Mouse (Mus musculus): ENCODE measurements around the gene Sorcs3.

Gene Sorcs3

GRCm38 (mm10) chr19:48378006-48378540 lies 172.2 kb downstream of the Sorcs3 start:
- DNase-seq (ENCODE audit: low spot score in 2 of 2), result peak in 1 of 2 experiments; percentile 14

DNA sequence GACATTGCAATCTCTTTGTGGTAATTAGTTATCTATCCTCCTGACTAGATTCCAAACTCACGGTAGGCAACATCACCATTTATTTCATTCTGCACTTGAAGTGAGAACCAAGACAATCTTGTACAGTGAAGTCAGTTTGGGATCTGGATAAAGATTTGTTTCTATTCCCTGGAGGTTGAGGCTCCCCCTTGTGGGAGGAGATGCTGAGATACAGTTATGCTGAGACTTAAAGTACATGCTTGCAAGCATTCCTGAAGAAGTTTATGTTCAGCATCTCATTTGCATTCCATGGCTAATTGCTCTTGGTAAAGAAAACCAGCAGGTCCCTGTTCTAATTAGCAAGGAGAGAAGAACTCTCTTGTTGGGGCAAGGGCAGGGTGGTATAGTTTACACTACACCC lies 185.7 kb downstream of the Sorcs3 start:
- no peak for DNase-seq (ENCODE audit: low spot score in 2 of 2)

GRCm38 (mm10) chr19:48404774-48405495 lies 199.1 kb downstream of the Sorcs3 start:
- DNase-seq (ENCODE audit: low spot score in 2 of 2), result no peak

DNA sequence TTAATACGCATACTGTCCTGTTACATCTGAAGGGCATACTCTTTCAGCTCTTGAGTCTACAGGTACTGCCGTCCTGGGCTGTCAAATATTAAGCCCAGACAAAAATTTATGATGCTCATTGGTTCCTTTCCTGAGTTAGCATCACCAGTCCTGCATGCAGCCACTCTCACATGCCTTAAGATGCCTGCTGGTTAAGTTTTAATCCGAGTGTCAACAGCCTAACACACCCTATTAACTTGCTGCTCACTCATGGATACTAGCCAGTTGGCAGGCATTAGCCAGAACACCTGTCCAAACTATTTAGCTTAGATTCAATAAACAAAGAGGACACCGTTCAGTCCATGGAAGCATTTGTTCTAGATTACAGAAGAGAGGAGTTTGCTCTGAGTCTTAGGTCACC lies 202.4 kb downstream of the Sorcs3 start:
- DNase-seq (ENCODE audit: low spot score in 2 of 2), result no peak

DNA sequence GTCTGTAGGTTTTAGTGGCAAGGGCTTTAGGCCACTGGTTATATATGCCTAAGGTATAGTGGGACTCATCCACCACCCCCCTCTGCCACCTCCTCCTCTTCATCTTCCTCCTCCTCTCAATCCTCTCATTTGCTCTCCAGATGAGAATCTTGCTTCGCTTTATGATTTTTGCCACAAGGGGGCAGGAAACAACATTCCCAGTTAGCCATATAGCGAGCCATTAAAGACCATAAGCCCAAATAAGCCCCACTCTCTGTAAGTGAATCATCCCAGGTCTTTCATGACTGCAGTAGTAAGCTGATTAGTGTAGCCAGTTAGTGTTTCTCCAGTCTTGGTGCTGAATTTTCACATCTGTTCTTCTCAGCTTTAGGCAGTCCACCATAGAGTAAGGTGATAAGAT lies 205.5 kb downstream of the Sorcs3 start:
- DNase-seq (ENCODE audit: low spot score in 2 of 2), result no peak

GRCm38 (mm10) chr19:48413836-48414235 lies 208.0 kb downstream of the Sorcs3 start:
- DNase-seq (ENCODE audit: low spot score in 2 of 2), result no peak

- no peak for DNase-seq (ENCODE audit: low spot score in 2 of 2)
Observed at GRCm38 (mm10) chr19:48418356-48418755, 212.5 kb downstream of the Sorcs3 start.

DNA sequence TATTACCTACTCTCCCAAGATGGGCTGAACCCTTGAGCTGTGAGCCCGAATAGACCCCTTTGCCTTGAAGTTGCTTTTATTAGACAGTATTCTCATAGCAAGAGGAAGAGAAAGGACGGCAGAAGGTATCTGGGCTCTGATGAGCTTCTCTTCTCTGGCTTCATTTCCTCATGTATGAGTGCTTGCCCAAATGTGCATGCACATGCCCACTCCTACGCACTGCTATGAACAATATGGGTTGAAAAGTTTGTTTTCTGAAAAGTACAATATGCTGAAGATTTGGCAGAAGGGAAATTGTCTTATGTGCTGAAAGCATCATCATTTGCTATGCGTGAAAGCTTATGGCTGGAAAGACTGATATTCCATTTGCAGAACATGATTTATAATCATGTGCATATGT lies 223.4 kb downstream of the Sorcs3 start:
- DNase-seq (ENCODE audit: low spot score in 2 of 2), result no peak

DNA sequence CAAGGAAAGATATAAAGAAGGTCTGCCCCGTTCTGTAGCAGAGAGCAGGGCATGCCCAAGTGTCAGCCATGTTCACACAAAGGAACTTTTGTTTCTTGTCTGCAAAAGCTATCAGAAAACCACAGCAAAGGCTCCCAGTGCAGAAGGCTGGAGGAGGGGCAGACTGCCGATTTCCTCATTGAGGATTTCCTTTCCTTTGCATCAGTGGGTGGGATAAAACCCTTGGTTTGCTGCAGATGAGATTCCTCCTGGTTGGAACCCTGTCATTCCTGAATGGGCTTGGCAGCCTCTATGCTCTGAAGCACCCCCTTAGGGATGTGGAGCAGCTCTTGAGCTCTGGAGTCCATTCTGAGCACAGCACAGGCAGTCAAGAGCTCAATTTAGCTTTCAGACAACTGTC lies 223.9 kb downstream of the Sorcs3 start:
- DNase-seq (ENCODE audit: low spot score in 2 of 2), result no peak

GRCm38 (mm10) chr19:48430328-48430727 lies 224.5 kb downstream of the Sorcs3 start:
- DNase-seq (ENCODE audit: low spot score in 2 of 2), result no peak

GRCm38 (mm10) chr19:48438450-48438849 lies 232.6 kb downstream of the Sorcs3 start:
- DNase-seq (ENCODE audit: low spot score in 2 of 2), result no peak

GRCm38 (mm10) chr19:48461141-48461540 lies 255.3 kb downstream of the Sorcs3 start:
- DNase-seq (ENCODE audit: low spot score in 2 of 2), result no peak

GRCm38 (mm10) chr19:48462426-48462825 lies 256.6 kb downstream of the Sorcs3 start:
- no peak for DNase-seq (ENCODE audit: low spot score in 2 of 2)

GRCm38 (mm10) chr19:48463494-48463893 lies 257.7 kb downstream of the Sorcs3 start:
- no peak for DNase-seq (ENCODE audit: low spot score in 2 of 2)

DNA sequence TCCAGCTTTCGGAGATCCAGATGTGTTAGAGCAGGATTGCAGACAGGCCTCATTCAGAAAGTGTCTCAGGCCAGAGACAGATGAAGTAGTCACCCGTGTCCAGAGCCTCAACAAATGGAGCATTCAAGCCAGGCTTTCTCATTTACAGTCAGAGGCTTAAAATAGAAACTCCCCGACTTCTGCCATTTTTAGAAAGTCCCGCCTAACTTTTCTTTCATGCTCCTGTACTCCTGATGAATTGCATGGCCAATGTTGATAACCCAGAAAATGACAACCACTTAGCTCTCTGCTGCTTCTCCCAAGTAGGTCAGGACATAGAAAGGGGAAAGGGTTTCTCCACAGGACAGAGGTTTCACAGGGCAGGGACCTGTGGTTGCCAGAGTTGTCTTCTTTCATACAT lies 261.6 kb downstream of the Sorcs3 start:
- DNase-seq (ENCODE audit: low spot score in 2 of 2), result no peak

DNA sequence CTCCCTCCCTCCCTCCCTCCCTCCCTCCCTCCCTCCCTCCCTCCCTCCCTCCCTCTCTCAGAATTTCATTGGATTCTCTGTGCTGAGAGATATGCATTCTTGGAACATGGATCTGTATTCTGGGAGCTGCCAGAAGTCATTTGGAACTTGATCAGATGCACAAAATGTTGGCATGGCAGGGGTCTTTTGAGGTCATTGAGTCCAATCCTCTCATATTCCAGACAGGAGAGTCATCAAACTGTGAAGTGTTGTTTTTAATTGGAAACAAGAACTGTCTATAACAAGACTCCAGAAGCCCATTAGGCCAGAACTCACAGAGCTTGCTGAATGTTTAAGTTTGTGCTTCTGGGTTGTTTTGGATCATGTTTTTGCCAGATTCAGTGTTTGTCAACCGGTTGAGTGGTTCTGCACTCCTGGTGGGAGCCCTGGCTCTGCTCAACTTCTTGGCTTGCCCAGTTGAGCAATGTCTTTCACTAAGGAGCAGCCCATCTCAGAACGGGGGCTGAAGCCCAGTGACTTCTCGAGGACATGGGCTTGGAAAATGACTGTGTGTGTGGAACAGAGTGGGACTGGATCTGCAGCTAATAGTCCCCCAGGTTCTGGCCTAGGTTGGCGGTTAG lies 264.1 kb downstream of the Sorcs3 start:
- DNase-seq (ENCODE audit: low spot score in 2 of 2), result no peak

DNA sequence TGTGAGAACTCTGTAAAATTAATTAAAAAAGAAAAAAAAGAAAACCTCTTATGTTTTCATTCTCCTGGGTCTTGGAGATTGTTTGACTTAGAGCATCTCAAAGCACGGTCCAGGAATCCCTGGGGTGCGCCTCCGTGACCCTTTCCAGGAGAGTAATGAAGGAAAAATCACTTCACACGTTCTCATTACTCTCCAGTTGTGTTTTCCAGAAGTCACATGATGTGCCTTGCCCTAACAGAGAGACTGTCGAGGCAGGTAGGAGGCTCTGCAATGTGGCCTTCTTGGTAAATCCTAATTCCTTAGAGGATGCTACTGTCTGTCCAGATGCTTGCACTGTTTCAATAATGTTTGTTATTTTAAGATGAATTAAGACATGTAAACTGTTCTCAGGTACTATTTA lies 266.1 kb downstream of the Sorcs3 start:
- no peak for DNase-seq (ENCODE audit: low spot score in 2 of 2)

GRCm38 (mm10) chr19:48475784-48476410 lies 270.1 kb downstream of the Sorcs3 start:
- DNase-seq (ENCODE audit: low spot score in 2 of 2), result no peak

DNA sequence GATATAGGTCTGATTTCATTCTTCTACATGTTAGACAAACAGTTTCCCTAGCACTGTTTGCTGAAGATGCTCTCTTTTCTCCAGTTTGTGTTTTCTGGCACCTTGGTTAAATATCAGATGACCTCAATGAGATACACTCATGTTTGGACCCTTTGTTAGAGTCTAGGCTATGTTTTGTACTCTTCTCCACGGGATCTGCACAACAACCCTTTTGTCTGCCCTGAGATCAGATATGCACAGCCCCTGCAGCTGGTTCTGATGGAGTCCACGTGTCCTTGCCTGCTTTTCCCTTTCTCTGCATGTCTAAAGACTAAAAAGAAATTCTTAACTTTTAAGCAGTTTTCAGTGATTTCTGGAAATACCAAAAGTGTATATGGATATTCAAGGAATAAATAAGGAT lies 273.0 kb downstream of the Sorcs3 start:
- DNase-seq (ENCODE audit: low spot score in 2 of 2), result no peak

DNA sequence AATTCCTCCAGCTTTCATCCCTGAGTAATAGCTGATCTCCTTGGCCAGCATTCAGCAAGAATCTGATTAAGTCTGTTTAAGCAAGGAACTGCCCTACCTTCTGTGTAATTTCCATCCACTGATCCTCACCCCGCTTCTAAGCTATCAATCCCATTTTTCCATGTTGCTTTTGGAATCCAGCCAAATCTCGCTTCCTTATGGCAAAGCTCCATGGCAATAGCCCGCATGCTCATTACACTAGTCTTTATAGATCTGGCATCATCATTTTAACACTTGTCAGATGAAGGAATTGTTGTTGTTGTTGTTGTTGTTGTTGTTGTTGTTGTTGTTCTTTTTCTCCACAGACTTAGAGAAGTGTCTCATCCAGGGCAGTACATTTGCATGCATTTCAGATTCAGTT lies 277.1 kb downstream of the Sorcs3 start:
- no peak for DNase-seq (ENCODE audit: low spot score in 2 of 2)

DNA sequence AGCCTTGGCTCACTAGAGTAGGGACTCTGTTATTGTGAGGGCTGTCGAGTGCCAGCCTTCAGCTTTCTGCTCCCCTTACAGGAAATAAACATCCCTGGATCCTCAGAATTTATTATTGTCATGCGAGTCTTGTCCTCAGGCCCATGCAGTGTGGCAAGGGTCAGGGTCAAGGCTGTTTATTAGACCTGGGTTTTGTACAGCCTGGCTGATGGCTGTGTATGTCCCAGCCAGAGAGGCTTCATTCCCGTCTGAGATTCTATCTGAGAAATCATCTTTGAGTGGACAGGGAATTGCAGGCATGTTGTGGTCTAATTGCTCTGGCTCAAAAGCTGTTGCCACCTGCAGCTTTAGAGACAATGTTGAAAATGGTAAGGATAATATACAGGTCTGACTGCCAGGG lies 285.3 kb downstream of the Sorcs3 start:
- DNase-seq (ENCODE audit: low spot score in 2 of 2), result no peak

DNA sequence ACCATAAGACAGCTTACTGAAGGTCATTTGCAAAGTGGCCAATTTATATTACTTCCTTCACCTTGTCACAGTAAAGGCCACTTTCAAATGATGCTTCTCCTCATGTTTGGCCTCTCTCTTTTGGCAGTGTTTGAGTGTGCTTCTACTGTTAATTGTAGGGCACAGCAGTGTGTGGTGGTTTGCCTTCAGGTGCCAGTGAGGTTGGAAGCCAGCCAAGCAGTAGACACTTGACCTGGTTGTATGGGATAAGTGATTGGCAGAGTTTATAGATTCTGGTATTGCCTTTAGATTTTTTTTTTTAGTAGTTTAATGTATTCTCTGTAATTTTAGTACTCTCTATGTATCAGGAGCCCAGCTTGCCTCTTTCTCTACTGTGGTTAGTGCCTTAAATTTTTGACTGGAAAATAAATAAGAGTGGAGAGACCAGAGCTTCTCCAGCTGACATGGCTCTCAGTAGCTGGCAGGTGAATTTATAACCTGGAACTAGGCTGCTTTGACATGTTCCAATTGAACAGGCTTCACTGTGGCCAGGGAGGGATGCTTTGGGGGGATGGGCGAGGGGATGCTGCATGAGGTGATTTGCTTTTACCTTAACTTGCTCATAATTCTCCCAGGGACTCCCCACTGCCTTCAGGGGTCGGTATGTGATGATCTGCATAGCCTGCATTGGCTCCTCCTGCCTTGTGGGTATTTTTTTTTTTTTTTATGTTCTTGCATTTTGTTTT lies 298.2 kb downstream of the Sorcs3 start:
- DNase-seq (ENCODE audit: low spot score in 2 of 2), result no peak

Data from urinary bladder, postnatal 36 days (tissue).